Mouse (Mus musculus) midbrain, embryonic 13.5 days (tissue): ENCODE data around the gene Ninj1. TPM values are rescaled to one million over a fixed set of nuclear protein-coding genes. Genes with fewer than 3 reads are reported as not detected.

Experiments
- ATAC-seq: fragments of 200-750 bp; cut with Nextera tagmentation; 2 replicates; pipeline ENCODE4 v1.8.0; 2017; ENCODE audit warnings: mild to moderate bottlenecking, moderate TSS enrichment, moderate library complexity
- H3K27ac ChIP-seq: fragments of 300-500 bp; sonication (generic); 2 replicates; pipeline ENCODE4 v1.5.1; 2015; ENCODE audit warnings: inconsistent platforms, mild to moderate bottlenecking, moderate library complexity
- H3K27me3 ChIP-seq: fragments of 300-500 bp; sonication (generic); 2 replicates; pipeline ENCODE4 v1.6.1; 2015; ENCODE audit warnings: mild to moderate bottlenecking, inconsistent platforms
- H3K36me3 ChIP-seq: fragments of 300-500 bp; sonication (generic); 2 replicates; pipeline ENCODE4 v1.6.1; 2015; ENCODE audit warnings: mild to moderate bottlenecking, inconsistent platforms
- H3K4me1 ChIP-seq: fragments of 300-500 bp; sonication (generic); replicated peaks from 2 replicates; pipeline ENCODE4 v1.6.1; 2015; ENCODE audit warnings: inconsistent platforms
- H3K4me2 ChIP-seq: fragments of 300-500 bp; sonication (generic); replicated peaks from 2 replicates; pipeline ENCODE4 v1.6.1; 2015; ENCODE audit warnings: moderate library complexity, mild to moderate bottlenecking, inconsistent platforms
- H3K4me3 ChIP-seq: fragments of 300-500 bp; sonication (generic); replicated peaks from 2 replicates; pipeline ENCODE4 v1.5.1; 2015; ENCODE audit warnings: mild to moderate bottlenecking, inconsistent platforms
- H3K9ac ChIP-seq: fragments of 300-500 bp; sonication (generic); replicated peaks from 2 replicates; pipeline ENCODE4 v1.6.1; 2015; ENCODE audit warnings: mild to moderate bottlenecking, inconsistent platforms
- H3K9me3 ChIP-seq: fragments of 300-500 bp; sonication (generic); 2 replicates; pipeline ENCODE4 v1.6.1; 2016; ENCODE audit warnings: mild to moderate bottlenecking, inconsistent platforms
- WGBS: fragments of 180-500 bp; shearing (Covaris S2); methylation state at CpG from one replicate; pipeline ENCODE4 v1.1.7; 2015; 5-methylcytosine and 5-hydroxymethylcytosine counted together
- polyA plus RNA-seq: library from polyadenylated mRNA; unstranded; fragments of >200 nt; fragmentation: Nextera tagmentation; extraction: Ambion mirVana; gene quantifications from 2 replicates; pipeline ENCODE4 v1.2.1, GENCODE M21; 2015

Ninj1 gene
- polyA plus RNA-seq: 12.6 and 14.6 TPM in 2 replicates

DNA sequence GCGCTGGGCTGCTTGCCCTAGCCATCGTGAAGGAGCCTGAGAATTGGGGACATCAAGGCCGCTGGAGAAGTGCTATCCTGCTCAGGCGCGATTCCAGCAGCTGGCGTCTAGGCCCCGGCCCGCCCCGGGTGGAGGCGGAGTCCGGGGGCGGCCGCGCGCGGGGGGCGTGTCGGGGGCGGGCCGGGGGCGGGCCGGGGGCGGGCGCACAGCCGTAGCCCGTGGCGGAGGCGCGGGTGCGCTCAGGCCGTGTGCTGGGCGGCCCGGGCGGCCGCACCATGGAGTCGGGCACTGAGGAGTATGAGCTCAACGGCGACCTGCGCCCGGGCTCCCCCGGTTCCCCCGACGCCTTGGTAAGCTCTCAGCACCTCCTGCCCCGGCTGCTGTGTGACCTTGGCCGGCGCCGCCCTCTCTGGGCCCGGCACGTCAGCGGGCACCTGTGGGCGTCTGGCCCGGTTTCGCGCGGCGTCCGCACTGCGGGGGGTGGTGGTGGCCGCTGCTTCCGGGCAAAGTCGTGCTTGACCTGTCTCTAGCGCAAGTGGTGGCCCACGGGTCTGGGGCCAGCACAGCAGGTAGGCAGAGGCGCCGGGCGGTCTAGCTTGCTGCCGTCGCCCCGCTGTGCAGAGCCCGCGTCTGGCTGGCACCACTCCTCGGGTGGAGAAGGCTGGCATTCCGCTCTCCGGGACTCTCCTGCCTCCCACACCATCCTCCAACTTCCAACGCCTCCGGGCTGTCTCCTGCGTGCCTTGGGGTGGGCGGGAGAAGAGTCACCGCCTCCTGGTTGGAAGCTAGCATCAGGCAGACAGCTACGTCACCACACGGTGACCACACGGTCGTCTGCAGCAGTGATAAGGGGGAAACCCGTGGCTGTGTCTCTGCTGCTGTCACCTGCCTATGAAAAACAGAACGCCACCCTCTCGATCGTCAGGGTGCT, at the start of gene Ninj1:
Gene Ninj1 (plus strand): TSS at position 198 of the 931 bp plus-strand sequence.
- no peaks in the 10 kb centered on the region for H3K9me3 ChIP-seq
- no peaks in the 10 kb centered on the region for H3K36me3 ChIP-seq

DNA sequence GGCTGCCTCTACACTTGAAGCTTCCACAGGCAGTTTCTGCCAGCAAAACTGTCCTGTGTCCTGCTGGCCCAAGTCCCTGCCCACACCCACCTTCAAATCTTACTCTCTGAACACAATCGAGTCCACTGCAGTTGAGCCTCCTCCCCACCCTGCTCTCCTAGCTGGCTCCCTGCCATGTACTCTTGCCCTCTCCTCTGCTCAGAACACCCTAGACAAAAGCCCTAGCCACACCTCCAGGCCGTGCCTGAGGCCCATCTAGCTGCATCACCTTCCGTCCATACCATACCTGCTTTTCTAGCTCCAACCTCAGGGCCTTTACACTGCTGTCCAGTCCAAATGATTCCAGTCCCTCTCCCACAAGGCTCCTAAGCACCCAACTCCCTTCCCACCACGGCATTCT, 46.7 kb upstream of the Ninj1 start:
- ATAC-seq: no peak
- H3K4me2 ChIP-seq: no peak overlapping the region
- no peaks in the 10 kb centered on the region for H3K27me3 ChIP-seq
- WGBS: 59% methylated on average over 4 of the region's 4 CpGs
- H3K36me3 ChIP-seq: peaks cover 37% of the 10 kb centered on the region
- H3K27ac ChIP-seq: no peak overlapping the region
- H3K4me3 ChIP-seq: no peak overlapping the region
- H3K9ac ChIP-seq: no peak overlapping the region
- H3K4me1 ChIP-seq: peaks cover 52% of the 10 kb centered on the region
- H3K9me3 ChIP-seq: no peaks in the 10 kb centered on the region

More for the DNA sequence above, at the start of gene Ninj1:
- peak within 1 kb of the TSS; percentile 98 for H3K4me2 ChIP-seq
- peak; percentile 91 for ATAC-seq
- peak within 1 kb of the TSS; percentile 71 for H3K9ac ChIP-seq
- peak within 1 kb of the TSS; percentile 4; the same call in 1 of the 2 replicates for H3K27ac ChIP-seq
- peaks cover 37% of the 10 kb centered on the region for H3K4me1 ChIP-seq
- WGBS: under 1% methylated on average over 85 of the region's 87 CpGs
- H3K4me3 ChIP-seq: peak within 1 kb of the TSS; percentile 71
- H3K27me3 ChIP-seq: peaks cover 21% of the 10 kb centered on the region

DNA sequence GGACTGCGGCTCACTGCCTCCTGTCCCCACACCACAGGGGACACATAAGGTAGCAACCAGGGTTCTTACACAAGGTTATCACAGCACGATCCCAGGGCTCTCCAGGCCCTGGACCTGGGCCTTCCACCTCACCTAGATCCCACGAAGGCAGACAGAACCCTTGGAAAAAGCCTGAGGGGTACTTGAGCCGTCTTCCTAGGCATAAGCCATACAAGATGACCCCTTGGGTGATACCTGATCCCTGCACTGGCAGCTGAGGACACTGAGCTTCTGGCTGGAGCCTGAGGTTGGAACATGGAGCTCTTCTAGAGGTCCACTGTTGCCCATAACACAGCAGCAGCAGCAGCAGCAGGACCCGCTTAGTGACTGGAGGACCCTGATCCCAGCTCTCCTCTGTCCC, 44.9 kb upstream of the Ninj1 start:
- H3K9ac ChIP-seq: no peak overlapping the region
- no peak overlapping the region for H3K4me2 ChIP-seq
- 86% methylated on average over 5 of the region's 5 CpGs for WGBS
- peaks cover 61% of the 10 kb centered on the region for H3K4me1 ChIP-seq
- no peak overlapping the region for H3K27ac ChIP-seq
- H3K9me3 ChIP-seq: no peaks in the 10 kb centered on the region
- no peak for ATAC-seq
- H3K4me3 ChIP-seq: no peak overlapping the region
- H3K36me3 ChIP-seq: peaks cover 22% of the 10 kb centered on the region
- no peaks in the 10 kb centered on the region; the same call in 1 of the 2 replicates for H3K27me3 ChIP-seq

DNA sequence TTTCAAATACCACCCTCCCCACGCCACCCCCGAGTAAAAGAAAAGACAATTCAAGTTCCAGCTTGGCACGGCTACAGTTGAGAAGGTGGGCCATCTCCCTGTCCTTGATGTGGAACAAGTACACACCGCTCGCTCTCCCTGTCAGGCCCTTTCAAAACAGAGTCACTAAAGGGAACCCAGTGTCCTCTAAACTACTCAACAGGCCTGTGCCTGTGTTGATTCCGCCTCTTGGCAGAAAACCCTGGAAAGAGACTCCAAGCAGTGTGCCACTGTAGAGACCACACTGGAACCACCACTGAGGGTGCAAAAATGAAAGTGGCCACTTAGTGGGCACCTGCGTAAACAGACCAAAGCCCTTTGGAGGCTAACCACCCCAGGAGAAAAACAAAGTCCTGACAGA, 44.0 kb upstream of the Ninj1 start:
- Histone ChIP-seq H3K4me1 (peaks cover 61% of the 10 kb centered on the region), H3K27me3 (no peaks in the 10 kb centered on the region; the same call in 1 of the 2 replicates), H3K4me3 (no peak overlapping the region), H3K9ac (no peak overlapping the region; the same call in 1 of the 2 replicates), H3K36me3 (peaks cover 17% of the 10 kb centered on the region), H3K4me2 (peak overlapping the region; percentile 97; the same call in 1 of the 2 replicates), H3K9me3 (no peaks in the 10 kb centered on the region), H3K27ac (no peak overlapping the region)
- no peak for ATAC-seq
- 91% methylated on average over 7 of the region's 7 CpGs for WGBS

DNA sequence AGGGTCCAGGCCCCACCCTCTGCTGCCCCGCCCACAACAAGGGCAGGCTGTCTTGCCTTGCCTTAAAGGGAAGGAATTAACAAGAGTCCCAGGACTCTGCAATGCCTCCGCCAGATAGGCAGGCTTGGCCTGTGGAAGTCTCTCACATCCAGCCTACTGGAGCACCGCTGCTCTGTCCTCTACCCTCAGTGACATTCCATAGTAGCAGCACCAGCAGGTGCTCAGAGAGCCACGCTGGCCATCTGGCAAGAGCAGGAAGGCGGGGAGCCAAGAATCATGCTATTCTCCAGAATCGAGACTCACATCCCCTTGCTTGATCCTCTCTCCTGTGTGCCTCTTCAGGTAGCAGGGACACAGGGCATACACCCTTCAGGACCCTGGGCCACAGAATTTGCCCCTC, 42.8 kb upstream of the Ninj1 start:
- 44% methylated on average over 6 of the region's 6 CpGs for WGBS
- H3K4me1 ChIP-seq: peaks cover 61% of the 10 kb centered on the region
- no peaks in the 10 kb centered on the region for H3K9me3 ChIP-seq
- peak overlapping the region; percentile 97 for H3K4me3 ChIP-seq
- H3K4me2 ChIP-seq: peak overlapping the region; percentile 97
- no peak overlapping the region for H3K27ac ChIP-seq
- H3K9ac ChIP-seq: peak overlapping the region; percentile 53
- H3K36me3 ChIP-seq: peaks cover 10% of the 10 kb centered on the region
- ATAC-seq: no peak
- peaks cover 9% of the 10 kb centered on the region; the same call in 1 of the 2 replicates for H3K27me3 ChIP-seq

DNA sequence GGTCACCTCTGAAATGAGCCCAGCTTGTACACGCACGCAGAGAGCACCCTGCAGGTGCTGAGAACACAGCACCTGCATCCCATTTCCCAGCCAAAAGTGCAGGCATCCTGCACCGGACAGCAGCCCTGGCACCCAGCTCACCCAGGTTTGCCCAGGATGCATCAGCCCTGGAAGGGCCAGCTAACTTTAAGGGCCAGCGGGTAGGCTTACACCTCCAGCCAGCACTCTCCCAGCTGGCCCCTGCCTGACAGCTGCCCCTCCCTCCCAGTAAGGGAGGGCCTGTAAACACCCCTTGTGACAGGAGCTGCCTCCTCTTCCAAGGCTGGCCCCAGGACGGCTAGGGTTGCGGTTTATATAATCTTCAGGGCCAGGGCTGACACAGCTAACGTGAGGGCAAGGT, 41.9 kb upstream of the Ninj1 start:
- Histone ChIP-seq H3K4me2 (peak overlapping the region; percentile 97), H3K9me3 (no peaks in the 10 kb centered on the region), H3K4me1 (peaks cover 59% of the 10 kb centered on the region), H3K9ac (peak overlapping the region; percentile 98), H3K36me3 (peaks cover 4% of the 10 kb centered on the region; the same call in 1 of the 2 replicates), H3K27ac (peak overlapping the region; percentile 95; the same call in 1 of the 2 replicates), H3K27me3 (peaks cover 18% of the 10 kb centered on the region; the same call in 1 of the 2 replicates), H3K4me3 (peak overlapping the region; percentile 97)
- WGBS: 40% methylated on average over 7 of the region's 7 CpGs
- no peak for ATAC-seq

DNA sequence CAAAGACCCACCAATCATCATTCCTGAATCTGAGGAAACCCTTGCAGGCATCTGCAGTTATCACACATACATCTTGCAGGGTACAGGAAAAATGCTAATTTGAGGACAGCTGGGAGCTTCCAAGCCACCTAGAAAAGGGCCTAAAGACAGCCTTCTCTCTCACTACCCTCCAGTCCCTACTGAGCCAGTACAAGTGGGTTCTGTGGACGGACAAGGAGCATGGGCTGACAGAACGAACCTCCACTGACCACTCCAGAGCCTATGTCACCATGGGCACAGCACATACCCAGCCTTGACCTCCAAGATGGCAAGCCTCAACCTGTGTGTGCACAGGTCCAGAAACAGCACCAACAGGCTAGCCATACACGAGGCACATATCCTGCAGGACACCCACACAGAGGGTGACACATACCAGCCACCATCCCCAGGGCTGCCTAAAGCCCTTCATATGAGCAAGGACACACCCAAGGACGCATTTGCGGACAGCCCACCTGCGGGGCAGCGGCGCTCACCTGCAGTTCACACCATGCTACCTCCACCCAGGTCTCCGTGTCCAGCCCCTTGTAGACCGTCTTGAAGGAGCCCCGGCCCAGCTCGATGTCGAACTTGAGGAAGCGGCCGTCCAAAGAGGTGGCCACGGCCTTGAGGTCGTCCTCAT, 41.1 kb upstream of the Ninj1 start:
- WGBS: 26% methylated on average over 17 of the region's 17 CpGs
- Histone ChIP-seq H3K27me3 (peaks cover 19% of the 10 kb centered on the region; the same call in 1 of the 2 replicates), H3K4me3 (peak overlapping the region; percentile 97), H3K27ac (peak overlapping the region; percentile 95), H3K9me3 (no peaks in the 10 kb centered on the region), H3K9ac (peak overlapping the region; percentile 98), H3K4me2 (peak overlapping the region; percentile 97), H3K4me1 (peaks cover 51% of the 10 kb centered on the region), H3K36me3 (peaks cover 3% of the 10 kb centered on the region; the same call in 1 of the 2 replicates)
- ATAC-seq: peak; percentile 7; the same call in 1 of the 2 replicates

DNA sequence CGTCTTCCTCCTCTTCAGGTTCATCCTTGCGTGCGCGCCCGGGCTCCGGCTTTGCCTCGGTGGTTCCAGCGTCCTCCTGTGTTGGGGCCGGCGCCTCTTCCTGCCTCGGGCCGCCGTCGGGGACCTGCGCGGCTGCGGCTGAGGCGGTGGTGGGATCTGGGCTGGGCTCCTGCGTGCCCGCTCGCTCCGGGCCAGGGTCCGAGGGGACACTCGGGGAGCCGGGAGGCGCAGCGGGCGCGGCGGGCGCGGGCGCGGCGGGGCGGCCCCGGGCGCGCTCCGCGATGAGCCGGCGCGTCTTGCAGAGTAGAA, 40.6 kb upstream of the Ninj1 start:
- Histone ChIP-seq H3K9ac (peak overlapping the region; percentile 98), H3K36me3 (no peaks in the 10 kb centered on the region), H3K4me3 (peak overlapping the region; percentile 97), H3K27ac (peak overlapping the region; percentile 95), H3K4me1 (peaks cover 47% of the 10 kb centered on the region), H3K27me3 (peaks cover 19% of the 10 kb centered on the region; the same call in 1 of the 2 replicates), H3K4me2 (peak overlapping the region; percentile 97), H3K9me3 (no peaks in the 10 kb centered on the region)
- WGBS: under 1% methylated on average over 44 of the region's 44 CpGs
- ATAC-seq: peak; percentile 25

DNA sequence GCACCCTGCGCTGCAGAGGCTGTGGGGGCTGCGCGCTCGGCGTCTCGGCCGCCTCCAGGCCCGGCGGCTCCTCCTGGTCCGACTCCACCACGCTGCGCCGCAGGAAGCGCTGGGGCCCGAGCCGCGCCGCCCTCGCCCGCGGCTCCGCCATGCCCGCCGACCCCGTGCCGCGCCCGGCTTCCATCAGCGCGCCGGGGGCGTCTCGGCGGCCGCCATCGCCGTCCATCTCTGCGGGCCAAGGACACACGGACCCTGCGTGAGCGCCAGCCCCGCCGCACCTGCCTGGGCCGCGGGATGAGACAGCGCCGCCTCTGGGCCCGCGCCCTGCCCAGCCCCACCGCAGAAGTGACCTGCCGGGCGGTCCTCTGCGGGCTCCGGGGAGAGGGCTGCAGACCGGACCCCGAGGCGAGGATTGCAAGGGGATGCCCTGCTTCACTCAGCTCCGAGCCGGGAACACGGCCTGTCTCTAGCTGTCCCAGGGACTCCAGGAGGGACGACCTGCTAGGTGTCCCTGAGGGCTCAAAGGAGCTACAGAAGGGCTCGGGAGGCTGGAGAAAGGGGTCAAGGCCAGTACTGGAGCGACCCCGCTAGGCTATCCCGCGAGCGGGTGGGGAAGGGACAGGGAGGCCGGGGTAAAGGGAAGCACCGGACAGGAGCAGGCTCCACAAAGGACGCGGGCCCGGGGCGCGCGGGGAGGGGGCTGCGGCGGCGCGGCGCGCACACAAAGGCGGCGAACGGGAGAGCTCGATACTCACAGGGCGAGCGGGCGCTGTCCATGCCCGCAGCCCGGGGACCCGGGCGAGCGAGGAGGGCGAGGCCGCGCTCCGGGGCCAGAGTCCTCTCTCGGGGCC, 40.1 kb upstream of the Ninj1 start:
- Histone ChIP-seq H3K27ac (peak overlapping the region; percentile 95), H3K4me1 (peaks cover 44% of the 10 kb centered on the region), H3K27me3 (peaks cover 19% of the 10 kb centered on the region; the same call in 1 of the 2 replicates), H3K4me3 (peak overlapping the region; percentile 97), H3K9ac (peak overlapping the region; percentile 98), H3K36me3 (no peaks in the 10 kb centered on the region), H3K4me2 (peak overlapping the region; percentile 97), H3K9me3 (no peaks in the 10 kb centered on the region)
- peak; percentile 87 for ATAC-seq
- under 1% methylated on average over 79 of the region's 98 CpGs for WGBS

DNA sequence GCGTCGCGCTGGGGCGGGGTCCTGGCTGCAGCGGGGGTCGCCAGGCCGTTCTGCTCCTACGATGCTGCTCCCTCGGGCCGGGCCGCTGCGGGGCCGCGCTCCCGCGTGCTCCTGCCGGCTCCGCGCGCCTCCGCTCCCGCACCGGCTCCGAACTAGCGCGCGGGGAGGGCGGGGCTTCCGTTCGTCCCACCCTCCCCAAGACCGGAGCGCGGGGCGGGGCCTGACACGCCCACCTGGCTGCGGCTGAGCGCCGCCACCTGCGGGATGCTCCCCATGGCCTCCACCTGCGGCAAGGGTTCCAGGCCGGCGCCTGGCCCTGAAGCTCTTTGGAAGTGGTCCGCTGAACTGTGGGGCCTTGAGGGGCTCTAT, 39.4 kb upstream of the Ninj1 start, which contains the start of gene Wnk2:
Gene Wnk2 (minus strand): TSS at position 157 of the 369 bp plus-strand sequence.
- Histone ChIP-seq H3K4me1 (peaks cover 38% of the 10 kb centered on the region), H3K36me3 (no peaks in the 10 kb centered on the region), H3K27ac (peak within 1 kb of the TSS; percentile 95), H3K4me2 (peak within 1 kb of the TSS; percentile 97), H3K9ac (peak within 1 kb of the TSS; percentile 98), H3K9me3 (no peaks in the 10 kb centered on the region), H3K4me3 (peak within 1 kb of the TSS; percentile 97), H3K27me3 (peaks cover 19% of the 10 kb centered on the region; the same call in 1 of the 2 replicates)
- ATAC-seq: peak; percentile 65
- WGBS: 0% methylated on average over 28 of the region's 43 CpGs

DNA sequence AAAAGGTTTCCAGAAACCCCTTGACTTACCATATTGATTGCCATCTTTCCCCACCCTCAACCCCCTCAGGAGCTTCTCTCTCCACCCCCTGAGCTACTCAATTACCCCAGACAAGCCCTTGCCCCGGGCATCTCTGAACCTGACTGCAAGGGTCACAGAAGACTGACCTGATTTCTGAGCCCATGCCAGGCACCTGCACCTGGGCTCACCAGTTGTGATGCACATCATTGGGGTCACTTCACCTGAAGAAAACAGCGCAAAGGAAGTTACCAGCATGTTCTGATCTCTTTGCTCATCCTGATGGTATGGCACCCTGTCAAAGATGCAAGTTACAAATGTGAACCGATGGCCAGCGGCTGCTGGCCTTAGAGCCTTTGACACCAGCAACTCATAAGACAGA, 38.6 kb upstream of the Ninj1 start:
- Histone ChIP-seq H3K36me3 (no peaks in the 10 kb centered on the region), H3K27ac (no peak overlapping the region), H3K4me2 (no peak overlapping the region), H3K4me3 (no peak overlapping the region), H3K4me1 (peaks cover 30% of the 10 kb centered on the region), H3K9me3 (no peaks in the 10 kb centered on the region), H3K27me3 (peaks cover 19% of the 10 kb centered on the region; the same call in 1 of the 2 replicates), H3K9ac (no peak overlapping the region)
- 84% methylated on average over 4 of the region's 4 CpGs for WGBS
- no peak for ATAC-seq
